Mouse (Mus musculus): ENCODE measurements around the gene Timm22.

Timm22 gene

DNA sequence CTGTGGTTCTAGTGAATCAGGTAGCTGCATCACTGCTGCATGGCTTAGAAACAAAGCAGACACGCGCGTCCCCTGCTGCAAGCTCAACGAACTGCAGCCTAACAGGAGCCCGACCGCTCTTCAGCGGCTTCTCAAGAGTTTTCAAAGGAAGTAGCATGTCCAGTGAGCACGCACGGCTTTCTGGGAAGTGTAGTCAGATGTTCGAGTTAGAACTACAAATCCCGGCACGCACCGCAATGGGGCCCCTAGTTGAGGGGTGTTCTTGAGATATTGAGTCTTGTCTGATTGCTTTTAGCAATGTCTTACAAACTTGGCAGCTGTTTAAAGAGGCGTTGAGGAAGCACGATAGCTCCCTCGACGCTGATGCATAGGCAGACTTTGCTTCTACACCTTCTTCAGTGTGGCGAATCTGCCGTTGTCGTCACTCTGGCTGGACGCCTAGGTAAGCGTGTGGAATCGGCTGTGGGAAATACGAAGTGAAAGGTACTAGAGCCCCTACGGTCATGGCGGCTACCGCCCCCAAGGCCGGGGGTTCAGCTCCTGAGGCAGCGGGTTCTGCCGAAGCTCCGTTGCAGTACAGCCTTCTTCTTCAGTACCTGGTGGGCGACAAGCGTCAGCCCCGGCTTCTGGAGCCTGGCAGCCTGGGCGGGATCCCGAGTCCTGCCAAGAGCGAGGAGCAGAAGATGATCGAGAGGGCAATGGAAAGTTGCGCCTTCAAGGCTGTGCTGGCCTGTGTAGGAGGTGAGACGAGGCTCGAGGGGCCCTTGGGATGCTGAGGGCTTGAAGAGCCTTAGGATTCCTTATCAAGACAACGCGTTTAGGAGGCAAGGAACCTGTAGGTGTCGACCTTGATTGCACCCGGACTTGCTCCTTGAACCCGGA is at the start of gene Timm22:
TSS of gene Timm22 (plus strand) at position 251 of the 882 bp plus-strand sequence.
- in situ Hi-C loops (cut with MboI, MseI) = loop anchor here (5.0 kb wide), 3 partner anchors 150 to 320 kb away; no protein-coding TSS in a partner anchor

DNA sequence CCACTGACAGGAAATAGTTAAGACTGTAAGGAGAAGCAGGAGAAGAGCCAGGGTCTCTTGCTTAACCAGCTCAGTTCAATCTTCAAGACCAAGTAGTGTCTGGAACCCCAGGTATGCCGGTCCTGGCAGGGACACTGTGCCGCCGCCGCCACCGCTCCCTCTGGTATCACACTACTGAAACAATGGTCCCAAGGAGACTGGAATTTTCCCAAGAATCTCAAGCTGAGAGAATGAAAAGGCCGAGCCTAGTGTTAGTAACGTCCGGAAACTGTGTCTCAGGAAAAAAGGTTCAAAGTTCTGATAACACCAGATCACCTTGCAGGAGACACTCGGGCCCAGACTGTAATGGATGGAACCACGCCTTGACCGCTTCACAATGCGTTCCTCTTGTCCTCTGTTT is 49.3 kb upstream of the Timm22 start:
- in situ Hi-C loops (cut with MboI, MseI) = loop anchor here in 1 of 2 experiments (5.0 kb wide), 1 partner anchor 95 kb away; no protein-coding TSS in a partner anchor

DNA sequence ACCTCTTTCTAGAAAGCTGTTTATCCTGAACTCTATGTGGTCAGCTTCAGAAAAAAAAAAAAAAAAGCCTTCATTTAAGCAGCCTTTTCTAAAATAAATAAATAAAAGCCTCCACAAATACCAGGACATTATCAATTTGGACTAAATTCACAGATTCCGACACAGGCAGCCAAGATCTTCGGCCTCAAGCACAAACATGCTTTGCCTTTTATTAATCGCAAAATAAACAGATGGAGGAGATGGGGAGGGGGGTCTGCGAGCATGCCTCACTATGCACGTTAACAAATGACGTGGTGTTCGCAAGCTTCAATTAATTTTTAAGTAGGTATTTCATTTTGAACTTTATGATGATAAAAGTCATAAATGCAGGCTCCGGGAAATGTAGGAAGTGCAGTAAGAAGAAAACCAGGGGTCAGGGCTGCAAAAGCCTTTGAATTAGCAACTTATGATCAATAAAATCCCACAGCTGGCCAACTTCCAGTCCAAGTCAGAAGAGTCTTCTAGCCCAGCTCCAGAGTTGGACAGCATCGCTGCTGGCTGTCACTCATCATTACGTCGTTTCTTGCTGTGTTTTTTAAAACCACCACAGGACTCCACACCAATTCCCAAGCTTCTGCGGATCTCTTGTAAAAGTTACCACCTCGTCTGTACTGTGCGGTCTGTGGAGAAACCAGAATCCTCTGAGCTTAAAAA is 48.0 kb upstream of the Timm22 start:
- in situ Hi-C loops (cut with MboI, MseI) = loop anchor here in 1 of 2 experiments (5.0 kb wide), 1 partner anchor 96 kb away; no protein-coding TSS in a partner anchor

DNA sequence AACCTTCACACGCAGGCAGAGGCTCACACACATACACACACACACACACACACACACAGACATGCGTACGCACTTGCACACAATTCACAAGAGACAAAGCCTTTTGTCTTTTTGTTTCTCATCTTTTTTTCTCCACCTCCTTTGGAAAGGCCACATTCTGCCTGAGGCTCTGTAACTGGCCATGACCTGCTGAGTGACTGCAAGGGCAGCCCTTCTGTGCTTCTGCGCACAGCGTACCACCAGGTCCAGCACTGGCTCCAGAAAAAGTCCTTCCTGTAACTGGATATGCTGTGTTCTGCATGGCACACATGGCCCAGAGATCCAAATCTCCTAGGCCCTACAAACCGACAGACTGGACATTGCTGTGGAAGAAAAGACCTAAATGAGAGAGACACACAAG is 46.5 kb upstream of the Timm22 start:
- in situ Hi-C loops (cut with MboI, MseI) = no loop called here

DNA sequence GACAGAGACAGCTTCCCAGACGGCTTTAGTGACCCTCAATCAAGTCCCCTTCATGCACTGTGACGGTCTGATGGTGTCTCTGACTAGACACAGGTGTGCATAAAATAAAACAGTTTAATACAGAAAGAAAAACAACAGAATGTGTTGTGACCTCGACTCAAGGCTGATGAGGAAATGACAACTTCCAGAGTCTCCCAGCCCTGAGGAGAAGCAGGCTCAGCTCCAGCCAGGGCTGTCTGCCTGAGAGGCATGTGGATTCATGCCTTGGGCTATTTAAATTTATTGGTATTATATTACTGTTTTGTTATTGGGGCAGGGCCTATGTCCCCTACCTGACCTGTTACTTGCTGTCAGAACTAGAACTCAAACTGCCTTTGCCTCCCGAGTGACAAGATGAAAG is 45.3 kb upstream of the Timm22 start:
- in situ Hi-C loops (cut with MboI, MseI) = no loop called here

DNA sequence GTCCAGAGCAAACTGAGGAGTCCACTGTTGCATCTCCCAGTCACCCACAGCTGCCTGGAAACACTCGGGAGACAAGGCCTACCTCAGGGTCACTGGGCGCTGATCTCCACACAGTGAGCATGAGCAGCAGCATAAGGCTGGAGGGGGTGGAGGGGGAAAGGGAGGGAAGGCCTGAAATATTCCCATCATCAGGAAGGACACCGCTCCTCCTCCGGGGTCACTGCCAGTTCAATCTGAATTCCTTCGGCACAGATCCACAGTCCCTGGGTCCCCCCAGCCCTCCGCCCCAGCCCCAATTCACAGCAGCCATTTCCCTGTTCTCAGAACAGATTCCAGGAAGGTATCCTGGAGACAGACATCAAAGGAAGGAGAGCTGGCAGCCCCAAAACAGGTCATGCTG is 43.6 kb upstream of the Timm22 start:
- in situ Hi-C loops (cut with MboI, MseI) = no loop called here

DNA sequence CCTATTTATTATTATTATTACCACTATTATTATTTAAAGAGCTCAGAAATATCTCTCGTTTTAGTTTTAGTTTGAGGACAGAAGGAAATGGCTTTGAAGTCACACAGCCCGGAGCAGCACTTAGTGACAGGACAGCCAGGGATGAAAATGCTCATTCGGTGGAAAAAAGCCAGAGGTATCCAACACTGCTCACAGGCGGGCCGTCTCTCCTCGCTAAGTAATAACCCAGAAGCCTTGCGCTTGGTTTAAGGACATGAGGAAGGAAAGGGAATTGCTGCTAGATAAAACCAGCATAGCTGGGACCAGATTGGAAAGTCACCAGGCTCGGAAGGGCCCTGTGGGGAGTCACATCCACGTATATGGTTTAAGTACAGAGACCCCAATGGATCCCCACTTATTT is 43.1 kb upstream of the Timm22 start:
- in situ Hi-C loops (cut with MboI, MseI) = no loop called here

DNA sequence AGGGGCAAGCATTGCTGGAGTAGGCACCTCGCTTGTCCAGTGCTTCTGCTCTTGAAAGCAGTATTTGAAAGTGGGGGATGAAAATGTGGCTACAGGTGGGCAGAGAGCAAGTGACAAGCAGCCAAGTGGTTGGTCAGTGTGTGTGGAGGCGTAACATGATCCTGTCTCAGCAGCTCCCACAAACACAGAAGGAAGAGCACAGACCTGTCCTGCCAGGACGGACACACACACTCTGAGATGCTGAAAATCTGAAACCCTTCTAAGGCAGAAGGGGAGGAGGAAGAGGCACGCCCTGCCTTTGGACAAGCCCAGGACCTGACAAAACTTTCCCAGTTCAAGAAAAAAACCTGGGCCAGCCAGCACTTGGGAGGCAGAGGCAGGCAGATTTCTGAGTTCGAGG is 42.7 kb upstream of the Timm22 start:
- in situ Hi-C loops (cut with MboI, MseI) = no loop called here

DNA sequence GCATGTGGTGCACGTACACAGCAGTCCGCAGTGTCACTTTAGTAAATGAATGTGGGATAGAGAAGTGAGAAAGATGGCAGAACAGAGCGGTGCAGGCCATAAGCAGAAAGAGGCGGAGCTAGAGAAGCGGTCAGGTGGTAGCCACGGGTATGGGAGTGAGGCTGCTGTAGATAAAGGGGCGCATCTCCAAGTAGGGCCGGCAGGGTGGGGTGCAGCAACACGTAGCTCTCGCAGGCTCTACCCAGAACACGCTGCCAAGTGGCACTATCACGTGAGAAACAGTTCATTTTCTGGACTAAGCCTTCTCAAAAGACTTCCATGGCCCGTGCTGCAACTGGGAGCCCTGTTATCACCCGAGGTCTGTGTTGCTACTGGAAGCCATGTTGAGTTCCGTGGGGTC is 40.0 kb upstream of the Timm22 start:
- in situ Hi-C loops (cut with MboI, MseI) = no loop called here

DNA sequence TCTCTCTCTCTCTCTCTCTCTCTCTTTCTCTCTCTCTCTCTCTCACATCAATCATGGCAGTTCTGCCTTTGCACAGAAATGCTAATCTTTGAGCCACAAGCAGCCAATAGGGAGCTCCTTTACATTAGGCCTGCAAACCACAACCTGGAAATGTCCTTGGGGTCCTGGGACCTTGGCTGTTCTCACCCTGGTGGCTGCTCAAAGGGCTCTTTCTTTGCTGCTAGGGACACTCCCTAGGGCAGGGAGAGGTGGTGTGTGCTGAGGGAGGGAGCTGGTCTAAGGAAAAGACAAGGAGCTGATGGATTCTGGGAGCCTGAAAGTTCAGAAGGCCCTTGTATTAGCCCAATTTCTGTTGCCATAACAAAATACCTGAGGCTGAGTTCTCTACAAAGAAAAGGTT is 36.3 kb upstream of the Timm22 start:
- in situ Hi-C loops (cut with MboI, MseI) = no loop called here

DNA sequence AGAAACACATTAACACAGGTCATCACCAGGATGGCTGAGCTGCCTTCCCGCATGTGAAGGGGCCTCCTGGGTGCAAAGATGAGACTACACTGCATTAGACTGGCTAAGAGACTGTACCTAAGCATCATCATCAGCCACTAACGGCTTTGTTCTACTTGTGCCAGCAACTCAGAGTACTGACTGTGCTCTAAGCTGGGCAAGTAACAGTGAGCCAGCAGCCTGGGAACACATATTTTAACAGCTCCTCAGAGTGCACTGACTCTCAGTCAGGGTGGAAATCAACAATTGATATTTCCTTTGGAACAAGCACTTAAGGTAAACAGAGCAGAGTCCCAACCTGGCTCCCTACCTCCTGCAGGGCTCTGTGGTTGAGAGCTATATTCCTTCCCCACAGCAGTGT is 34.6 kb upstream of the Timm22 start:
- in situ Hi-C loops (cut with MboI, MseI) = no loop called here

DNA sequence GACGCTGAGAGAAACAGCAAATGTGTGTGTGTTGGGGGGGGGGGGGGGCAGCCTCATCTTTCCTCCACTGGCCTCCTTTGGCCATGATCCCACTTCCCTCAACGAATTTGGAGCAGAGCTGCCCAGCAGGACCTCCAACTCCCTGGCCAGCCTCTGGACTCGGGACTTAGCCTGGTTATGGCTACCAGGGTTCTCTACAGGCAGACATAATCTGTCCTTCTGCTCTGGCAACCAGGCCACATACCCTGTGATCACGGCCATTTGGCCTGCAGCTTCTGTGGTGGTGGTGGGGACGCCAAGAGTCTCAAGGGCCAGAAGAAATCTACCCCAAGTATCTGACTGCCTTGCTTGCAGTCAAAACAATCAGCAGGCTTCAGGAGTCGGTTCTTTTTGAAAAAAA is 34.2 kb upstream of the Timm22 start:
- in situ Hi-C loops (cut with MboI, MseI) = no loop called here

DNA sequence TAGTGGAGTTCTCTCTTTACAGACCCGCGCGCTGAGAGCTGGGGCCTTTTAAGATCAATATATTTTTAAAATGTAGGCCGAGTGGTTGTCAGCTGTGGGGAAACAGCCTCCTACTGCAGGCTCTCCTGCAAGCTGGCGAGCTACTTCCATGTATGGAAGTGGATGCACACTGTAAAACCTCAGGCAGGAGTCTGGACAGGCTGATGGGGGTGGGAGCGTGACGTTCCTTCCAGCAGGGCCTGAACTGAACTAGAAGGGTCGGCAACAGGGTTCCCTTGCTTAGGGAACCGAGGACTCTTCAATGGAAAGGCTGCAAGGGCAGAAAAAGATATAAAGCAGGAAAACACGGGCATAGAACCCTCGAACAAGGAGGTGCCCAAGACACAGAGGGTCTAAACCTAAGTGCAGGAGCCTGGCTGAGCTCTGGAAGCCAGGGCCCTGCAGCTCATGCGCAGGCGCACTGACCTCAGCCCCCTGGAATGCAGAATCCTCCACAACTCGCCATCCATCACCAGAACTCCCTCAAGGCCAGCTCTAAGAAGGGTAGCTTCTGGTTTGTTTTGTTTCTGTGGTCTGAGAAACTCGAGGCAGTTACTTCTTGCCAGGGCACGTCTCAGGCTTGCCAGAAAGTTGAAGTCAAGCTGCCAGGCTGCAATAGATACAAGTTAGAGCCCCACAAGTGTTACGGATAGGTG is 32.1 kb upstream of the Timm22 start:
- in situ Hi-C loops (cut with MboI, MseI) = no loop called here

DNA sequence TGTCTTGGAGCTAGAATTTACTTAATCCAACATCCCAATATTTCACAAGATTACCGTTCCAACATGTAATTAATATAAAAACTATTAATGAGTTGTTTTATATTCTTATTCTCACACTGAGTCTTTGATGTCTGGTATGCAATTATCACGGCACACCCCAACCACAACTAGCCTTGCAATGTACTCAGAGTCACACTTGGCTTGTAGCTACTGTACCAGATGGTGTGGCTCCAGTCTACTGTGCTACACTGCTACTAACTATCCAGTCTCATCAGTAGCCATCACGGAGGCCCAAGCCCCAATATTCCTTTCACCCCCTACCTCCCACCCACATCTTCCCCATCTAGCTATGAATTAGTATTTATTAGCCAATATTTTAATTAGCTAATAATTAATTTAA is 30.3 kb upstream of the Timm22 start:
- in situ Hi-C loops (cut with MboI, MseI) = no loop called here

DNA sequence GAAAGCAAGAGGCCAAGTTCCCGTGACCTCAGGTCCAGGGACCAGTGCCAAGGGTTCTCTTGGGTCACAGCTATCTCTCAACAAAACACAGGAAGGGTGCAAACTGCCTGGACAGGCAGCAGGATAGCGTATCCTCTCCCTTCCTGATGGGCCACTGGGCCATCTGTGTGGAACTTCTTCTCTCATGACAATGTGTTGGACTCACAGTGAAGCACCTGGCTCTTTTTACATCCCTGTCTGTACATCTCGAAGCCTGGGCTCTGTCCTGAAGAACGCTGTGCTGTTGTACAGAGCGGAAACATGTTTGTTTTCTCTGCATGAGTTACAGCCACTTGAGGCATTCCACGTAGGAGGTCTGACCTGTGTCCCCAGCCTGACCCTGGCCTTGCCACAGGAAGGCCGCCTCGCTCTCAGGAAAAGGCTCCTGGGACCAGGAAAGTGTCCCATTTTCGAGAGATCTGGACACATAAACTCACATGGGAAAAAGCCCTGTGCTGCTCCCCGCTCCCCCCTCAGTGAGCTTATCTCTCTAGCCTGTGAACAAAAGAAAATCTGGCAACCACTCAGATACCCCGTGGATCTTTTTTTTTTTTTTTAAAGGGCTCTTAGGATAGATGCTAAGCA is 26.7 kb upstream of the Timm22 start:
- in situ Hi-C loops (cut with MboI, MseI) = no loop called here

DNA sequence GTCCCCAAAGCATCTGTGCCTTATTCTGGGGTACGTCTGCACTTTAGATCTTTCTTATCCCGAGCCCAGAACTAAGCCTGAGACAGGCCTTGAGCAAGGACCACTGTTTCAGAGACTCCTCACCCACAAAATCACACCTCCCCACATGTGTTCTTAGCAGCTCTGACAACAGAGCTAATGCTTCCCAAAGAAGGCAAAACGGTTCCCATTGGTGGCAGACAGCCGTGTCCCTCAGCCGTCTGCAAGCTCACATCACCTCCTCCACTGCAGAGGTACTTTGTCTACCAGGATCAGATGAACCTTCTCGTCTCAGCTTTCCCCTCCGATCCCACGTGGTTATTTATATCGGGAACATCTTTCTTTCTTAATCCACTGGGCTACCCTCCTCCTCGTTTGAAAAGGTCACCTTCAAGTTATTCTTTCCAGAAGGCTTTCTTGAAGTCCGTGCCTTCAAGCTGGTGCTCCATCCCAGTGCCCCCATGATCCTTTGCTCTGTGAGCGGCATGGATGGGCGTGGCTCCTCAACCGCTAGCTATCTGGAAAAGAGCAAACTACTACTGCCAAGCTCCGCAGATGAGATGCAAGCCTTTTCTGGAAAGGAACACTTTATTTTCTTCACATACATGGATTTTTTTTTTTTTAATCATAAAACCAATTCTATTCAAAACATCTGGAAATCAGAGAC is 25.4 kb upstream of the Timm22 start:
- in situ Hi-C loops (cut with MboI, MseI) = no loop called here

DNA sequence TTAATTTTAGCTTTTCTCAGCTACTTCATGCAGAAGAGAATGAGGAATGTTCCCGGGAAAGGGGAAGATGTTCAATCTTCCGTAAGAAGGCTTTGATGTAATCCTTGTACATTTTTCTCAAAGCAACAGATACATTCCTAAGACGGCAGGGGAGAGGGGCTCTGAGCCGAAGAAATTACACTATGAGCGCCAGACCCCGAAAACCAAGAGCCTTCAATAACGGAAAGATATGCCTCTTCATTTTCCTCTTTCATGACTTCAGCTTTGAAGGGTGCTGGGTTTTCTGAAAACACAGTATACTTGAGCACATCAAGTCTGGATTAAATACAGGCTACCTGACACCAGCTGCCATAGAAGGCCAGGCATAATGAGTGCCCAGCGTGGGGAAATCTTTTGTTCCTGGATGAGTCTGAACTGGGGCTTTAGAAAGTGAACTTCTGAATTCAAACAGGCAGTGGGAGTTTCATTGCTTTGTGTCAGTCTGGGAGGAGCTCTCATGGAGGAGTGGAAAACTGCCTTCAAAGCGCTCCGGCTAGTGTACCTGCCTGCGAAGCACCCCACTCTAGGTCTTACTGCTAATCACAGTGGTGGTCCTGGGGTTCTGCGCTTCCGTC is 23.9 kb upstream of the Timm22 start:
- in situ Hi-C loops (cut with MboI, MseI) = no loop called here

DNA sequence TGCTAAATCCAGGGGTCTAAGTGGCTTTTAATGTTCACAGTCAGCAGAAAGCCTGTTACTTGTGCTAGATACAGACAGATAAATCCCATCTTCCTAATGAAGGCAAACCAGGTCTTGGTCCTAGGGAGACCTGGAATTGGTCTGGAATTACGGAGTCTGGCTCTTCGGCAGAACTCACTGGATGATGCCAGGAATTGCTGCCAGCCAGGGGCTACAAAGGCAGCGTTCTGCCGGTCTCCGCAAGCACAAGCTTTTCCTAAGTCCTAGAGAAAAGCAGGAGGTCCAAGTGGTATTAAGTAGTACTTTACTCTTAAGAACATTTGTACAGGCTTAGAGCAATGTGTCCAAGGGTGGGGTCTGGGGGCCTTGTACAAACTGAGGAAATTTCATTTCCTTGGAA is 22.4 kb upstream of the Timm22 start:
- in situ Hi-C loops (cut with MboI, MseI) = no loop called here

DNA sequence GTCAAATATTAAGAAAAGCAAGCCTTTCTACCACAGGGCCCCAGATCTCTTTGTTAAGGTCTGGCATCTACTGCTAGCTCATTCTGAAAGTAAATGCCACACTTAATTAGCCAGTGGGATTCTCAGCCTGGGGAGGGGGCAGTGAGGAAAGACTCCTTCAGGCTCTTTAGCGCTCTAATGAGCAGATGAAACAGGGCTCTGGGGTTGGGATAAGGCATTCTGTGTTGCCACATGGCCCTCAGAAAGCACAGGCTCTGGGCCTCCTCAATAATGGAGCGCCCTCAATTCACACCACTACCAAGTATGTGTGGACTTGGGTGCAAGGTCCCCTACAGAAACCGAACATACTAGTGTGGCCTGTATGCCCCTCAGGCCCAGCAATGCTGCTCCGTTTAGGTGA is 21.7 kb upstream of the Timm22 start:
- in situ Hi-C loops (cut with MboI, MseI) = no loop called here

DNA sequence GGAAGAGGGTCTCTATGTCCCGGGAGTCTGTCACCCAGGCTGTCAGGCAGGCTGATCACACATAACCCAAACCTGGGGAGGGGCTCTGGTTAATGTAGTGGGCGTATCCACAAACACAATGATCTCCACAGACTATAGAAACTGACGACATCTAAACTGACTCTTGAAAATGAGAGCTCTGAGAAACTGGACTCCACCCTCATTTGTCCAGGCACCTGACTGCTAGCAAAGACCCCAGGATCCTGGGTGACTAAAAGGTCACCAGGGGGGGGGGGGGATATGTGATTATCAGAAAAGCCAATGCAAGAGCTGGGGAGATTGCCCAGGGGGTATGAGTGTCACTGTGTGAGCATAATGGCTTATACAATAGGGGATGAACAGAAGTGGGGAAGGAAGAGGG is 21.0 kb upstream of the Timm22 start:
- in situ Hi-C loops (cut with MboI, MseI) = no loop called here

DNA sequence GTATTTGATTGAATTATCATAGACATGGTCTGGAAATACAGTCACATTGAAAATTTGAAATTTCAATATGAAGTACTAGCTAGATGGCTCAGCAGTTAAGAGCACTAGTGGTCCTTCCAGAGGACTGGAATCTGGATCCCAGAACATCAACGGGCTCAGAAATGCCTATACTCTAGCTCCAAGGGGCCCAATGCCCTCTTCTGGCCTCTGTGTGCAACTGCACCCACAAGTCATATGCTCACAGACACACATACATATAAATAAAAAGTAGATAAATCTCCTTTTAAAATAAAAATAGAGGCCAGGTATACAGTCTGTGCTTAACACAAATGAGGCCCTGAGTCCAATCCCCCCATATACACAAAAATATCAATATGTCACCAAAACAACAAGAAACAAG is 19.7 kb upstream of the Timm22 start:
- in situ Hi-C loops (cut with MboI, MseI) = no loop called here

Measured in T-helper 17 cell (primary cell).